Mouse (Mus musculus) embryonic facial prominence, embryonic 11.5 days (tissue): ENCODE results near the gene Nr5a1. TPM values are rescaled to one million over a fixed set of nuclear protein-coding genes. Genes with fewer than 3 reads are reported as not detected.

Source experiments
- ATAC-seq: fragments of 200-750 bp; cut with Nextera tagmentation; replicated peaks from 2 replicates; pipeline ENCODE4 v1.8.0; 2017; ENCODE audit warnings: low read depth; ENCODE audit not compliant: insufficient number of reproducible peaks, low FRiP score, low TSS enrichment
- DNase-seq: peaks from one replicate; pipeline ENCODE4 v3.0.0-alpha.2; 2015; ENCODE audit warnings: low spot score
- H3K27ac ChIP-seq: fragments of 300-500 bp; sonication (generic); replicated peaks from 2 replicates; pipeline ENCODE4 v1.5.1; 2014; ENCODE audit warnings: mild to moderate bottlenecking, low read depth, low read length, control low read depth
- H3K27me3 ChIP-seq: fragments of 300-500 bp; sonication (generic); 2 replicates; pipeline ENCODE4 v1.6.1; 2014; ENCODE audit warnings: mild to moderate bottlenecking, low read length, moderate library complexity, mixed read lengths; ENCODE audit not compliant: control insufficient read depth, insufficient read depth
- H3K36me3 ChIP-seq: fragments of 300-500 bp; sonication (generic); replicated peaks from 2 replicates; pipeline ENCODE4 v1.6.1; 2014; ENCODE audit warnings: low read depth, mild to moderate bottlenecking, low read length, moderate library complexity, mixed read lengths; ENCODE audit not compliant: control insufficient read depth, insufficient read depth
- H3K4me1 ChIP-seq: fragments of 300-500 bp; sonication (generic); 2 replicates; pipeline ENCODE4 v1.6.1; 2014; ENCODE audit warnings: low read length, mixed read lengths; ENCODE audit not compliant: control insufficient read depth, insufficient read depth
- H3K4me2 ChIP-seq: fragments of 300-500 bp; sonication (generic); 2 replicates; pipeline ENCODE4 v1.6.1; 2014; ENCODE audit warnings: low read depth, mild to moderate bottlenecking, control low read depth, low read length, moderate library complexity
- H3K4me3 ChIP-seq: fragments of 300-500 bp; sonication (generic); 2 replicates; pipeline ENCODE4 v1.5.1; 2014; ENCODE audit warnings: low read depth, low read length, control low read depth
- H3K9ac ChIP-seq: fragments of 300-500 bp; sonication (generic); replicated peaks from 2 replicates; pipeline ENCODE4 v1.6.1; 2014; ENCODE audit warnings: mild to moderate bottlenecking, control low read depth, low read length
- H3K9me3 ChIP-seq: fragments of 300-500 bp; sonication (generic); replicated peaks from 2 replicates; pipeline ENCODE4 v1.6.1; 2016; ENCODE audit warnings: mild to moderate bottlenecking, low read length, inconsistent platforms, mixed read lengths; ENCODE audit not compliant: control insufficient read depth
- WGBS: fragments of 180-500 bp; shearing (Covaris S2); extraction: QIAGEN DNeasy Blood & Tissue Kit; methylation state at CpG from one replicate; pipeline ENCODE4 v1.1.7; 2014; 5-methylcytosine and 5-hydroxymethylcytosine counted together
- polyA plus RNA-seq: library from polyadenylated mRNA; unstranded; fragments of >200 nt; fragmentation: Nextera tagmentation; extraction: Ambion mirVana; gene quantifications from 2 replicates; pipeline ENCODE4 v1.2.1, GENCODE M21; 2014

Nr5a1 gene
- polyA plus RNA-seq, 1 experiment from 2014 or later = 0.70 TPM

- Histone ChIP-seq H3K4me1 (no peaks in the 10 kb centered on the region), H3K4me2 (no peak overlapping the region), H3K27ac (no peak overlapping the region), H3K27me3 (peaks cover 6% of the 10 kb centered on the region), H3K4me3 (no peak overlapping the region), H3K9ac (no peak overlapping the region), H3K9me3 (no peaks in the 10 kb centered on the region), H3K36me3 (no peaks in the 10 kb centered on the region)
- WGBS = 58% methylated on average over 5 of the region's 5 CpGs
- DNase-seq = no peak
- ATAC-seq = no peak
Measured at GRCm38 (mm10) chr2:38700177-38700576, 14.2 kb downstream of the Nr5a1 start.

- Histone ChIP-seq H3K27ac (no peak overlapping the region), H3K27me3 (peaks cover 6% of the 10 kb centered on the region), H3K36me3 (no peaks in the 10 kb centered on the region), H3K9ac (no peak overlapping the region), H3K9me3 (no peaks in the 10 kb centered on the region), H3K4me3 (no peak overlapping the region), H3K4me1 (no peaks in the 10 kb centered on the region), H3K4me2 (no peak overlapping the region)
- 83% methylated on average over 5 of the region's 5 CpGs for WGBS
- no peak for DNase-seq
- ATAC-seq = no peak
Measured at GRCm38 (mm10) chr2:38698623-38699022, 15.7 kb downstream of the Nr5a1 start.

- Histone ChIP-seq H3K27me3 (peaks cover 6% of the 10 kb centered on the region), H3K4me3 (no peak overlapping the region), H3K4me2 (no peak overlapping the region), H3K27ac (no peak overlapping the region), H3K4me1 (no peaks in the 10 kb centered on the region), H3K9me3 (no peaks in the 10 kb centered on the region), H3K36me3 (no peaks in the 10 kb centered on the region), H3K9ac (no peak overlapping the region)
- ATAC-seq (no peak), DNase-seq (peak; percentile 39)
- WGBS = 34% methylated on average over 27 of the region's 27 CpGs
Measured at GRCm38 (mm10) chr2:38697128-38698120, 16.9 kb downstream of the Nr5a1 start.

- Histone ChIP-seq H3K27ac (no peak overlapping the region), H3K36me3 (no peaks in the 10 kb centered on the region), H3K9me3 (no peaks in the 10 kb centered on the region), H3K9ac (no peak overlapping the region), H3K4me2 (no peak overlapping the region), H3K4me1 (no peaks in the 10 kb centered on the region), H3K27me3 (peaks cover 6% of the 10 kb centered on the region; the same call in 1 of the 2 replicates), H3K4me3 (no peak overlapping the region)
- 39% methylated on average over 9 of the region's 9 CpGs for WGBS
- no peak for ATAC-seq
- DNase-seq = no peak
Measured at GRCm38 (mm10) chr2:38695770-38696169, 18.6 kb downstream of the Nr5a1 start.

GRCm38 (mm10) chr2:38691542-38691941, 22.8 kb downstream of the Nr5a1 start:
- no peak for ATAC-seq
- peak; percentile 61 for DNase-seq
- no peak overlapping the region for H3K4me3 ChIP-seq
- H3K36me3 ChIP-seq = no peaks in the 10 kb centered on the region
- H3K4me2 ChIP-seq = no peak overlapping the region
- H3K27ac ChIP-seq = no peak overlapping the region
- H3K9ac ChIP-seq = no peak overlapping the region
- peaks cover 4% of the 10 kb centered on the region; the same call in 1 of the 2 replicates for H3K4me1 ChIP-seq
- WGBS = 13% methylated on average over 8 of the region's 8 CpGs
- 0 out of 2 replicates have a peak, but pooled peaks cover 3% of the 10 kb centered on the region for H3K27me3 ChIP-seq
- H3K9me3 ChIP-seq = no peaks in the 10 kb centered on the region

GRCm38 (mm10) chr2:38689881-38690280, 24.5 kb downstream of the Nr5a1 start:
- ATAC-seq = no peak
- H3K27ac ChIP-seq = no peak overlapping the region

GRCm38 (mm10) chr2:38688791-38689520, 25.4 kb downstream of the Nr5a1 start:
- Histone ChIP-seq H3K36me3 (no peaks in the 10 kb centered on the region), H3K9me3 (no peaks in the 10 kb centered on the region), H3K9ac (peak overlapping the region; percentile 64), H3K27me3 (no peaks in the 10 kb centered on the region), H3K27ac (no peak overlapping the region), H3K4me1 (peaks cover 4% of the 10 kb centered on the region; the same call in 1 of the 2 replicates), H3K4me2 (peak overlapping the region; percentile 61), H3K4me3 (peak overlapping the region; percentile 33)
- ATAC-seq (peak; percentile 84), DNase-seq (peak; percentile 85)
- WGBS = 2% methylated on average over 25 of the region's 29 CpGs

More at GRCm38 (mm10) chr2:38689881-38690280, 24.5 kb downstream of the Nr5a1 start:
- Histone ChIP-seq H3K27me3 (no peaks in the 10 kb centered on the region), H3K4me1 (peaks cover 4% of the 10 kb centered on the region; the same call in 1 of the 2 replicates), H3K9ac (no peak overlapping the region), H3K36me3 (no peaks in the 10 kb centered on the region), H3K4me3 (no peak overlapping the region), H3K4me2 (no peak overlapping the region), H3K9me3 (no peaks in the 10 kb centered on the region)
- DNase-seq = no peak
- 61% methylated on average over 1 of the region's 1 CpGs for WGBS
